Comparison of ENCODE assay signal across 8 mouse cellular contexts in the genomic region with DNA sequence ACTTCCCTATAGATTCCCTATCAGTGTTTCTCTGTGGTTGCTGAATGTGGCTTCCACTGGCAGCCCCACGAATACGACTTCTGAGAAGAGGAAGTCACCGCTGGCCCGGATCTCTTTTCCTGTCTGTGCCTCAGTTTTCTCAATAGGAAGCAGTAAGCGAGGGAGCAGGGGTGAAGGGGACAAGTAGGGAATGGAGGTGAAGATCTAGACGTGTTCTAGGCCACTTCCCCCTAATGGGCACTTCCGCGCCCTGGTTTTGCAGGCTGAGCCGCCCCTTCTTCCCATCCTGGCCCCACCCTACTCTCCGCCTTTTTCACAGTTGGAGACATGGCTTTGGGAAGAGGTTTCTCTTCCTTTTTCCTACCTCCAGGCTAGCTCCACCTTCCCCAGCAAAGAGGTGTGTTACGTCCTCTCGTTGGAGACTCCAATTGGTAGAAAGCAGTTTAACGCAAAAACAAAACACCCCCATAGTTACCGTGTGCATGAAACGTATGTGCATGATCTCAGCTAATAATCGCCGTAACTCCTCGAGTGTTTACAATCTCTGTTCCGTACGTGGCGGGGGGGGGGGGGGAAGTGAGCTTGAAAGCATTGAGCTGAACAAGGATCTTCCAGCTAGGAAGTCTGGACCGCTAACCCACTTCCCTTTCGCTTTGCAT. TPM values are rescaled to one million over a fixed set of nuclear protein-coding genes. Genes with fewer than 3 reads are reported as not detected.
DNase-seq lines count a peak whose midpoint lies in the region; ATAC-seq lines count a peak whose summit lies in the region.

No protein-coding gene starts in this region.

- H3K4me2 ChIP-seq in intestine, embryonic 15.5 days (replicated peaks): peak overlapping the region; percentile 85
- peak overlapping the region; percentile 95 for H3K4me2 ChIP-seq in liver, embryonic 16.5 days (ENCODE audit: low read depth, low read length)
- peak overlapping the region; percentile 95 for H3K4me2 ChIP-seq in neural tube, embryonic 11.5 days (ENCODE audit: low read depth)

- DNase-seq in 3134 (ENCODE audit: extremely low read depth, insufficient read length, low spot score) (peak; percentile 80), MN1 (ENCODE audit: low spot score) (peak; percentile 88)
- DNase-seq in cerebellum, postnatal 10 days: peak; percentile 82
- peak; percentile 57 for DNase-seq in neural tube, embryonic 11.5 days (ENCODE audit: low spot score)
- peak; percentile 40 for DNase-seq in thymus, postnatal 25 days

- H3K9me3 ChIP-seq in intestine, embryonic 15.5 days: no peaks in the 10 kb centered on the region
- no peaks in the 10 kb centered on the region for H3K9me3 ChIP-seq in liver, embryonic 16.5 days (replicated peaks; ENCODE audit: control insufficient read depth, low read length)
- no peaks in the 10 kb centered on the region for H3K9me3 ChIP-seq in neural tube, embryonic 11.5 days (ENCODE audit: control insufficient read depth, low read length)

- peak; percentile 48 for ATAC-seq in granulocyte monocyte progenitor cell, adult 5-6 weeks (replicated peaks; ENCODE audit: poor library complexity, severe bottlenecking)
- ATAC-seq in intestine, embryonic 15.5 days: peak; percentile 70
- ATAC-seq in liver, embryonic 16.5 days (ENCODE audit: low read depth): peak; percentile 35
- ATAC-seq in neural tube, embryonic 11.5 days (ENCODE audit: insufficient read depth, low FRiP score, low TSS enrichment): no peak

- H3K4me1 ChIP-seq in intestine, embryonic 15.5 days (replicated peaks): peaks cover 28% of the 10 kb centered on the region
- peaks cover 37% of the 10 kb centered on the region for H3K4me1 ChIP-seq in liver, embryonic 16.5 days (ENCODE audit: control insufficient read depth, low read depth, low read length)
- H3K4me1 ChIP-seq in neural tube, embryonic 11.5 days (ENCODE audit: control insufficient read depth, insufficient read depth, low read length): peaks cover 32% of the 10 kb centered on the region

- peak overlapping the region; percentile 74 for H3K4me3 ChIP-seq in intestine, embryonic 15.5 days (replicated peaks)
- peak overlapping the region; percentile 79 for H3K4me3 ChIP-seq in liver, embryonic 16.5 days (ENCODE audit: low read depth, low read length)
- peak overlapping the region; percentile 79 for H3K4me3 ChIP-seq in neural tube, embryonic 11.5 days (ENCODE audit: low read depth, low read length)

- no peaks in the 10 kb centered on the region for H3K27me3 ChIP-seq in intestine, embryonic 15.5 days (replicated peaks)
- no peaks in the 10 kb centered on the region for H3K27me3 ChIP-seq in liver, embryonic 16.5 days (ENCODE audit: control insufficient read depth, insufficient read depth, low read depth, low read length)
- H3K27me3 ChIP-seq in neural tube, embryonic 11.5 days (ENCODE audit: control insufficient read depth, insufficient read depth, low read length): no peaks in the 10 kb centered on the region

- peak overlapping the region; percentile 63 for H3K9ac ChIP-seq in intestine, embryonic 15.5 days
- peak overlapping the region; percentile 73 for H3K9ac ChIP-seq in liver, embryonic 16.5 days (ENCODE audit: low read depth, low read length)
- peak overlapping the region; percentile 68 for H3K9ac ChIP-seq in neural tube, embryonic 11.5 days (ENCODE audit: low read length)

- H3K27ac ChIP-seq in intestine, embryonic 15.5 days: peak overlapping the region; percentile 98
- H3K27ac ChIP-seq in liver, embryonic 16.5 days (ENCODE audit: low read length): peak overlapping the region; percentile 91
- H3K27ac ChIP-seq in neural tube, embryonic 11.5 days (ENCODE audit: low read depth, low read length): 0 out of 2 replicates have a peak overlapping the region, but pooled peaks have one; percentile 60

- no peaks in the 10 kb centered on the region for H3K36me3 ChIP-seq in intestine, embryonic 15.5 days
- H3K36me3 ChIP-seq in liver, embryonic 16.5 days (ENCODE audit: control insufficient read depth, insufficient read depth): no peaks in the 10 kb centered on the region
- H3K36me3 ChIP-seq in neural tube, embryonic 11.5 days (ENCODE audit: control insufficient read depth, insufficient read depth, low read length): 0 out of 2 replicates have a peak, but pooled peaks cover 2% of the 10 kb centered on the region

- 3% methylated on average over 23 of the region's 23 CpGs for WGBS in intestine, embryonic 15.5 days
- under 1% methylated on average over 23 of the region's 23 CpGs for WGBS in liver, embryonic 16.5 days (ENCODE audit: insufficient replicate concordance)
- 6% methylated on average over 22 of the region's 23 CpGs for WGBS in neural tube, embryonic 11.5 days

RNA-seq across cellular contexts. Expression of a gene that starts 13.5 kb away (rescaled TPM):
- not detected in 2 replicates for total RNA-seq in granulocyte monocyte progenitor cell, adult 5-6 weeks (2014; fragmentation: Nextera tagmentation)
- not detected in 2 replicates for total RNA-seq in granulocyte monocyte progenitor cell, adult 5-6 weeks (2017)
- polyA plus RNA-seq in intestine, embryonic 15.5 days (2015; fragmentation: Nextera tagmentation; extraction: Ambion mirVana): 3.3 TPM in 2 replicates
- 0.20 and 0.52 TPM in 2 replicates for polyA plus RNA-seq in liver, embryonic 16.5 days (2015; fragmentation: Nextera tagmentation; extraction: Ambion mirVana)
- 1.3 and 1.6 TPM in 2 replicates for polyA plus RNA-seq in neural tube, embryonic 11.5 days (2014; fragmentation: Nextera tagmentation; extraction: Ambion mirVana)

RNA-seq across cellular contexts. Expression of a gene that starts 17.7 kb away (rescaled TPM):
- not detected in 2 replicates for total RNA-seq in granulocyte monocyte progenitor cell, adult 5-6 weeks (2014; fragmentation: Nextera tagmentation)
- not detected in 2 replicates for total RNA-seq in granulocyte monocyte progenitor cell, adult 5-6 weeks (2017)
- 0.08 TPM in 1 of 2 replicates, not detected in the other for polyA plus RNA-seq in intestine, embryonic 15.5 days (2015; fragmentation: Nextera tagmentation; extraction: Ambion mirVana)
- 0.04 and 0.09 TPM in 2 replicates for polyA plus RNA-seq in liver, embryonic 16.5 days (2015; fragmentation: Nextera tagmentation; extraction: Ambion mirVana)
- polyA plus RNA-seq in neural tube, embryonic 11.5 days (2014; fragmentation: Nextera tagmentation; extraction: Ambion mirVana): 0.30 and 0.84 TPM in 2 replicates

RNA-seq across cellular contexts. Expression of a gene that starts 29.6 kb away (rescaled TPM):
- total RNA-seq in granulocyte monocyte progenitor cell, adult 5-6 weeks (2014; fragmentation: Nextera tagmentation): 0.32 TPM in 1 of 2 replicates, not detected in the other
- 0.46 TPM in 1 of 2 replicates, not detected in the other for total RNA-seq in granulocyte monocyte progenitor cell, adult 5-6 weeks (2017)
- polyA plus RNA-seq in intestine, embryonic 15.5 days (2015; fragmentation: Nextera tagmentation; extraction: Ambion mirVana): 0.08 TPM in 2 replicates
- 0.07 and 0.09 TPM in 2 replicates for polyA plus RNA-seq in liver, embryonic 16.5 days (2015; fragmentation: Nextera tagmentation; extraction: Ambion mirVana)
- 0.85 and 0.93 TPM in 2 replicates for polyA plus RNA-seq in neural tube, embryonic 11.5 days (2014; fragmentation: Nextera tagmentation; extraction: Ambion mirVana)

RNA-seq across cellular contexts. Expression of a gene that starts 49.9 kb away (rescaled TPM):
- total RNA-seq in granulocyte monocyte progenitor cell, adult 5-6 weeks (2014; fragmentation: Nextera tagmentation): 53.7 and 58.4 TPM in 2 replicates
- total RNA-seq in granulocyte monocyte progenitor cell, adult 5-6 weeks (2017): 24.8 and 25.0 TPM in 2 replicates
- 46.1 and 53.3 TPM in 2 replicates for polyA plus RNA-seq in intestine, embryonic 15.5 days (2015; fragmentation: Nextera tagmentation; extraction: Ambion mirVana)
- polyA plus RNA-seq in liver, embryonic 16.5 days (2015; fragmentation: Nextera tagmentation; extraction: Ambion mirVana): 16.8 and 20.6 TPM in 2 replicates
- 121 and 142 TPM in 2 replicates for polyA plus RNA-seq in neural tube, embryonic 11.5 days (2014; fragmentation: Nextera tagmentation; extraction: Ambion mirVana)

RNA-seq across cellular contexts. Expression of a gene that starts 53.2 kb away (rescaled TPM):
- not detected in 2 replicates for total RNA-seq in granulocyte monocyte progenitor cell, adult 5-6 weeks (2014; fragmentation: Nextera tagmentation)
- total RNA-seq in granulocyte monocyte progenitor cell, adult 5-6 weeks (2017): not detected in 2 replicates
- not detected in 2 replicates for polyA plus RNA-seq in intestine, embryonic 15.5 days (2015; fragmentation: Nextera tagmentation; extraction: Ambion mirVana)
- polyA plus RNA-seq in liver, embryonic 16.5 days (2015; fragmentation: Nextera tagmentation; extraction: Ambion mirVana): not detected in 2 replicates
- not detected in 2 replicates for polyA plus RNA-seq in neural tube, embryonic 11.5 days (2014; fragmentation: Nextera tagmentation; extraction: Ambion mirVana)
